Mouse (Mus musculus): ENCODE results near the gene Ccdc80.

Ccdc80 gene

GRCm38 (mm10) chr16:45118760-45119159 lies 25.6 kb downstream of the Ccdc80 start:
- DNase-seq = no peak

GRCm38 (mm10) chr16:45120844-45121425 lies 27.7 kb downstream of the Ccdc80 start:
- peak; percentile 56 for DNase-seq

GRCm38 (mm10) chr16:45122571-45122970 lies 29.4 kb downstream of the Ccdc80 start:
- no peak for DNase-seq

- DNase-seq = no peak
Observed at GRCm38 (mm10) chr16:45124230-45125203, 31.3 kb downstream of the Ccdc80 start.

- no peak for DNase-seq
Observed at GRCm38 (mm10) chr16:45127936-45128710, 34.9 kb downstream of the Ccdc80 start.

GRCm38 (mm10) chr16:45141711-45142110 lies 48.5 kb downstream of the Ccdc80 start:
- no peak for DNase-seq

- no peak for DNase-seq
Observed at GRCm38 (mm10) chr16:45142565-45142964, 49.4 kb downstream of the Ccdc80 start.

- no peak for DNase-seq
Observed at GRCm38 (mm10) chr16:45145119-45145518, 51.9 kb downstream of the Ccdc80 start.

- no peak for DNase-seq
Observed at GRCm38 (mm10) chr16:45148488-45149082, 55.4 kb downstream of the Ccdc80 start.

- no peak for DNase-seq
Observed at GRCm38 (mm10) chr16:45154741-45155250, 61.6 kb downstream of the Ccdc80 start.

GRCm38 (mm10) chr16:45158136-45158521 lies 64.9 kb downstream of the Ccdc80 start:
- DNase-seq = peak; percentile 67

- peak; percentile 95 for DNase-seq
Observed at GRCm38 (mm10) chr16:45158522-45159388, 65.6 kb downstream of the Ccdc80 start, which contains the start of the genes Slc35a5 and Atg3. TSS of gene Slc35a5 (minus strand) at chr16:45158706. TSS of gene Atg3 (plus strand) at chr16:45158785.

GRCm38 (mm10) chr16:45159389-45159716 lies 66.2 kb downstream of the Ccdc80 start:
- no peak for DNase-seq
